Mouse (Mus musculus) liver, embryonic 16.5 days (tissue): ENCODE data around the gene Map3k9. TPM values are rescaled to one million over a fixed set of nuclear protein-coding genes. Genes with fewer than 3 reads are reported as not detected.

Source experiments
- ATAC-seq: fragments of 200-750 bp; cut with Nextera tagmentation; 2 replicates; pipeline ENCODE4 v1.8.0; 2017; ENCODE audit warnings: low read depth, mild to moderate bottlenecking, moderate number of reproducible peaks, moderate library complexity
- H3K27ac ChIP-seq: fragments of 300-500 bp; sonication (generic); 2 replicates; pipeline ENCODE4 v1.5.1; 2014; ENCODE audit warnings: mild to moderate bottlenecking, low read length
- H3K27me3 ChIP-seq: fragments of 300-500 bp; sonication (generic); 2 replicates; pipeline ENCODE4 v1.6.1; 2014; ENCODE audit warnings: low read depth, low read length, mixed read lengths; ENCODE audit not compliant: control insufficient read depth, insufficient read depth
- H3K36me3 ChIP-seq: fragments of 300-500 bp; sonication (generic); 2 replicates; pipeline ENCODE4 v1.6.1; 2014; ENCODE audit warnings: mild to moderate bottlenecking; ENCODE audit not compliant: control insufficient read depth, insufficient read depth
- H3K4me1 ChIP-seq: fragments of 300-500 bp; sonication (generic); 2 replicates; pipeline ENCODE4 v1.6.1; 2014; ENCODE audit warnings: low read depth, low read length, mixed read lengths; ENCODE audit not compliant: control insufficient read depth
- H3K4me2 ChIP-seq: fragments of 300-500 bp; sonication (generic); 2 replicates; pipeline ENCODE4 v1.6.1; 2014; ENCODE audit warnings: low read depth, low read length, mixed read lengths
- H3K4me3 ChIP-seq: fragments of 300-500 bp; sonication (generic); 2 replicates; pipeline ENCODE4 v1.5.1; 2014; ENCODE audit warnings: low read depth, mild to moderate bottlenecking, low read length
- H3K9ac ChIP-seq: fragments of 300-500 bp; sonication (generic); 2 replicates; pipeline ENCODE4 v1.6.1; 2014; ENCODE audit warnings: low read depth, low read length
- H3K9me3 ChIP-seq: fragments of 300-500 bp; sonication (generic); replicated peaks from 2 replicates; pipeline ENCODE4 v1.6.1; 2016; ENCODE audit warnings: low read length; ENCODE audit not compliant: control insufficient read depth
- WGBS: fragments of 180-500 bp; shearing (Covaris S2); extraction: QIAGEN DNeasy Blood & Tissue Kit; methylation state at CpG from one replicate; pipeline ENCODE4 v1.1.7; 2014; ENCODE audit not compliant: insufficient replicate concordance; 5-methylcytosine and 5-hydroxymethylcytosine counted together
- polyA plus RNA-seq: library from polyadenylated mRNA; unstranded; fragments of >200 nt; fragmentation: Nextera tagmentation; extraction: Ambion mirVana; gene quantifications from 2 replicates; pipeline ENCODE4 v1.2.1, GENCODE M21; 2015

Map3k9 gene
- polyA plus RNA-seq, 1 experiment from 2014 or later = 0.14 TPM

GRCm38 (mm10) chr12:81796541-81796940 is 15.6 kb upstream of the Map3k9 start:
- Histone ChIP-seq H3K4me2 (no peak overlapping the region), H3K9ac (no peak overlapping the region), H3K27ac (no peak overlapping the region), H3K36me3 (no peaks in the 10 kb centered on the region), H3K9me3 (no peaks in the 10 kb centered on the region), H3K27me3 (no peaks in the 10 kb centered on the region), H3K4me3 (no peak overlapping the region), H3K4me1 (no peaks in the 10 kb centered on the region)
- ATAC-seq = no peak
- 5% methylated on average over 7 of the region's 7 CpGs for WGBS

GRCm38 (mm10) chr12:81792511-81793218 is 11.7 kb upstream of the Map3k9 start:
- Histone ChIP-seq H3K4me3 (no peak overlapping the region), H3K9me3 (no peaks in the 10 kb centered on the region), H3K4me1 (no peaks in the 10 kb centered on the region), H3K9ac (no peak overlapping the region), H3K27me3 (no peaks in the 10 kb centered on the region), H3K27ac (no peak overlapping the region), H3K36me3 (no peaks in the 10 kb centered on the region), H3K4me2 (no peak overlapping the region)
- ATAC-seq = no peak
- 30% methylated on average over 6 of the region's 6 CpGs for WGBS

- Histone ChIP-seq H3K4me2 (no peak overlapping the region), H3K9me3 (no peaks in the 10 kb centered on the region), H3K9ac (no peak overlapping the region), H3K4me3 (no peak overlapping the region), H3K36me3 (no peaks in the 10 kb centered on the region), H3K27ac (no peak overlapping the region), H3K27me3 (peaks cover 3% of the 10 kb centered on the region; the same call in 1 of the 2 replicates), H3K4me1 (no peaks in the 10 kb centered on the region)
- ATAC-seq = no peak
- 50% methylated on average over 2 of the region's 2 CpGs for WGBS
Measured at GRCm38 (mm10) chr12:81789499-81789898, 8.5 kb upstream of the Map3k9 start.

- Histone ChIP-seq H3K36me3 (no peaks in the 10 kb centered on the region), H3K9me3 (no peaks in the 10 kb centered on the region), H3K4me1 (no peaks in the 10 kb centered on the region), H3K4me3 (no peak overlapping the region), H3K27ac (no peak overlapping the region), H3K4me2 (no peak overlapping the region), H3K27me3 (peaks cover 7% of the 10 kb centered on the region), H3K9ac (no peak overlapping the region)
- WGBS = under 1% methylated on average over 9 of the region's 9 CpGs
- no peak for ATAC-seq
Measured at GRCm38 (mm10) chr12:81788672-81789084, 7.7 kb upstream of the Map3k9 start.

GRCm38 (mm10) chr12:81787262-81787661 is 6.3 kb upstream of the Map3k9 start:
- Histone ChIP-seq H3K4me1 (no peaks in the 10 kb centered on the region), H3K36me3 (no peaks in the 10 kb centered on the region), H3K27me3 (peaks cover 15% of the 10 kb centered on the region), H3K9me3 (no peaks in the 10 kb centered on the region), H3K4me2 (no peak overlapping the region), H3K9ac (no peak overlapping the region), H3K4me3 (no peak overlapping the region), H3K27ac (no peak overlapping the region)
- WGBS = 40% methylated on average over 12 of the region's 12 CpGs
- no peak for ATAC-seq

GRCm38 (mm10) chr12:81783301-81783700 is 2.3 kb upstream of the Map3k9 start:
- ATAC-seq = no peak
- peaks cover 50% of the 10 kb centered on the region for H3K27me3 ChIP-seq
- 54% methylated on average over 4 of the region's 4 CpGs for WGBS
- no peak overlapping the region for H3K4me2 ChIP-seq
- H3K27ac ChIP-seq = no peak overlapping the region
- no peak overlapping the region for H3K4me3 ChIP-seq
- H3K9ac ChIP-seq = no peak overlapping the region
- H3K36me3 ChIP-seq = no peaks in the 10 kb centered on the region
- H3K4me1 ChIP-seq = no peaks in the 10 kb centered on the region; the same call in 1 of the 2 replicates
- no peaks in the 10 kb centered on the region for H3K9me3 ChIP-seq

- H3K4me3 ChIP-seq = no peak overlapping the region
- no peak overlapping the region for H3K9ac ChIP-seq
- 68% methylated on average over 6 of the region's 6 CpGs for WGBS
- peaks cover 51% of the 10 kb centered on the region for H3K27me3 ChIP-seq
- H3K9me3 ChIP-seq = no peaks in the 10 kb centered on the region
- ATAC-seq = no peak
- H3K36me3 ChIP-seq = no peaks in the 10 kb centered on the region
- H3K4me1 ChIP-seq = no peaks in the 10 kb centered on the region; the same call in 1 of the 2 replicates
- H3K4me2 ChIP-seq = no peak overlapping the region
- H3K27ac ChIP-seq = no peak overlapping the region
Measured at GRCm38 (mm10) chr12:81782606-81783005, 1.6 kb upstream of the Map3k9 start.

- Histone ChIP-seq H3K4me2 (peak overlapping the region; percentile 83), H3K27ac (no peak overlapping the region), H3K9me3 (no peaks in the 10 kb centered on the region), H3K9ac (peak overlapping the region; percentile 36; the same call in 1 of the 2 replicates), H3K27me3 (peaks cover 48% of the 10 kb centered on the region), H3K4me1 (no peaks in the 10 kb centered on the region; the same call in 1 of the 2 replicates), H3K36me3 (no peaks in the 10 kb centered on the region), H3K4me3 (peak overlapping the region; percentile 61)
- WGBS = 2% methylated on average over 78 of the region's 91 CpGs
- ATAC-seq = no peak
Measured at GRCm38 (mm10) chr12:81780271-81781093, 493 bp downstream of the Map3k9 start.

- H3K36me3 ChIP-seq = no peaks in the 10 kb centered on the region
- no peaks in the 10 kb centered on the region; the same call in 1 of the 2 replicates for H3K4me1 ChIP-seq
- no peak overlapping the region for H3K27ac ChIP-seq
- H3K9ac ChIP-seq = no peak overlapping the region
- peaks cover 48% of the 10 kb centered on the region for H3K27me3 ChIP-seq
- WGBS = 10% methylated on average over 12 of the region's 12 CpGs
- ATAC-seq = no peak
- peak overlapping the region; percentile 61 for H3K4me3 ChIP-seq
- H3K4me2 ChIP-seq = no peak overlapping the region
- no peaks in the 10 kb centered on the region for H3K9me3 ChIP-seq
Measured at GRCm38 (mm10) chr12:81779831-81780230, 1.1 kb downstream of the Map3k9 start.
